Mouse (Mus musculus) v-Abl transformed pro-B cells (cell line): ENCODE results near the gene Zfp143.
"Not testable (repeated sequence)": the region's sequence is repeated elsewhere in the genome, so short reads cannot be mapped to it uniquely, and the experiment has no call there.

ENCODE experiments used
- in situ Hi-C, 2 experiments: fragments of 400-800 bp; cut with MboI; formaldehyde crosslinking; loops; one replicate each; pipeline ENCODE4 v1.15.1; 2025; ENCODE audit not compliant: unreplicated experiment in 2 of 2

Zfp143 gene

GRCm38 (mm10) chr7:110122565-110123422, 61.8 kb downstream of the Zfp143 start:
- in situ Hi-C loops, result no loop called here

- in situ Hi-C loops, result no loop called here
These were observed 63.0 kb downstream of the Zfp143 start for GRCm38 (mm10) chr7:110123844-110124555.

- in situ Hi-C loops, result no loop called here
These were observed 67.5 kb downstream of the Zfp143 start for GRCm38 (mm10) chr7:110128566-110128965.

GRCm38 (mm10) chr7:110132272-110132671, 71.3 kb downstream of the Zfp143 start:
- in situ Hi-C loops, result not testable (repeated sequence)

GRCm38 (mm10) chr7:110133988-110134387, 73.0 kb downstream of the Zfp143 start:
- in situ Hi-C loops, result no loop called here

GRCm38 (mm10) chr7:110138538-110138937, 77.5 kb downstream of the Zfp143 start:
- in situ Hi-C loops, result no loop called here

GRCm38 (mm10) chr7:110143863-110144262, 82.8 kb downstream of the Zfp143 start:
- in situ Hi-C loops, result no loop called here
